Mouse (Mus musculus): ENCODE results near the gene Akap12.
A peak's percentile ranks its signal among the peaks of the same experiment; 100 is the strongest.

Gene Akap12

DNA sequence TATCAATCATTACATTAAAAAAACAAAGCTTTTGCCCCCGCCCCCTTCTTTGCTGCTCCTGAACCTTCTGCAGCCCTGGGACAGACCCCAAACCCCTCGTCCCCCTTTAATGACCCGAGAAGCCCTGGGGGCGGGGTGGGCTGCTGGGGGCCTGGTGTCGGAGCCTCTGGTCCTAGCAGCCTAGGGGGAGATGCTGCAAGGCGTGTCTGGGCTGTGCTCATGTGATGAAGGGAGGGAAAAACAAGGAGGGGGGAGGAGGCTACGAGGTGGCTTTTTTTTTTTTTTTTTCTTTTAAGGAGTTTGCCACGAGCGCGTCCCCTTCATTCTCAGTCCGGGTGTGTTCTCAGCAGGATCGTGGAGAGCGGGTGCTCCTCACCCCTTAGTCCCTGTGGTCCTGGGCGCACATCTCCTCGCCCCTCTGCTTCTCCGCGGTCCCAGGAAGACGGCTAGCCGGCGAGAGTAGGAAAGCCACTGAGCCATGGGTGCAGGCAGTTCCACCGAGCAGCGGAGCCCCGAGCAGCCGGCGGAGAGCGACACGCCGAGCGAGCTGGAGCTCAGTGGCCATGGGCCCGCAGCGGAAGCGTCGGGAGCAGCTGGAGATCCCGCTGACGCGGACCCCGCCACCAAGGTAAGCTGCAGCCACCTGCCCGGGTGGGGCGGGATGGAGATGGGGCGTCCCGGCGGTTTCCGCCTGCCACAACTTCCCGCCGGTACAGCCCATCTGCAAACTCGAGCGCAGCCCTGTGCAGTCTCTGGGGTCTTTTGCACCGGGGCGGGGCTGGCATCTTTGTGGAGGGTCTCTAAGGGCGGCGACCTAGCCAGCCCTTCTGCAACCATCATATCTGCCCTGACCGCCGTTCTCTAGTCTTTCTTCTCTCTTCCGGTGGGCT, at the start of gene Akap12:
Akap12 (plus strand) TSS at position 340 of the 890 bp plus-strand sequence.
- Histone ChIP-seq H3K36me3 (ENCODE audit: control insufficient read depth, insufficient read depth, low read length, poor library complexity, severe bottlenecking) (0 out of 2 replicates have a peak, but pooled peaks cover 1% of the 10 kb centered on the region), H3K27me3 (ENCODE audit: control insufficient read depth, insufficient read depth, low read length, poor library complexity, severe bottlenecking) (no peaks in the 10 kb centered on the region)
- DNase-seq (ENCODE audit: low read depth, low spot score): peak; percentile 50

DNA sequence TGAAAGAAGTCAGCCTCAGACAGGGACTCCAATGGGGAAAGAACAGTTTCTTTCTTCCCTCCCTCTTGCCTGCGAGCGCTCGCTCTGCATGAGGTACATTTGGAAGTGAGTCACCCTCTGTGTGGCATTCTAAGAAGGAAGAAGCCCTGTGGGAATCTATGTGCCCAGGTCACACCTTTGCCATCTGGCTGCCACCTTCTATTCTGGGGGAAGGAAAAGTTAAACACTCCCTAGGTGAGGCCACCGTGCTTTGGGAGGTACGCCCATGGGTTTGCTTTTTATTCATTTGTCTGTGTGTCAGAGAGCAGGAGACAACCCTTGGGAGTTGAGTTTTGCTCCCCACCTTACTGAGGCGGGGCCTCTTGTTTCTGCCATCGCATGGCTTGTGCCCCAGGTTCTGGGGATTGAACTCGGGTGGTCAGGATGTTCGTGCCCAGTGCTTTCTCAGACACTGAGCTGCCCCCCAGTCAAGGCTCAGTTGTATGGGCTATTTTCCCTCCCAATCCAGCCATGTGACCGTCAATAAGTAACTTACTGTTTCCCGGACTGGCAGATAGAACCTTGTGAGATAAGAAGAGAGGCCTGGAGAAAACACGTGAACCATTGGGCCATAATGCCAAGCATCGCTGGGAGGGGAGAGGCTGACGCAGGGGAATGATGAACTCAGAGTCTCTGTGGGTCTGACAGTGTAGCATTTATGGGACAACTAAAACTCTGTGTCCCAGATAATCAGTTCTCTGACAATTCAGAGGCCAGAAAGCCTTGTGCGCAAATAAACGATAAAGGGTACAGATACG, 35.4 kb upstream of the Akap12 start:
- no peak for DNase-seq (ENCODE audit: low read depth, low spot score)
- H3K27me3 ChIP-seq (ENCODE audit: control insufficient read depth, insufficient read depth, low read length, poor library complexity, severe bottlenecking): no peaks in the 10 kb centered on the region
- H3K36me3 ChIP-seq (ENCODE audit: control insufficient read depth, insufficient read depth, low read length, poor library complexity, severe bottlenecking): no peaks in the 10 kb centered on the region

DNA sequence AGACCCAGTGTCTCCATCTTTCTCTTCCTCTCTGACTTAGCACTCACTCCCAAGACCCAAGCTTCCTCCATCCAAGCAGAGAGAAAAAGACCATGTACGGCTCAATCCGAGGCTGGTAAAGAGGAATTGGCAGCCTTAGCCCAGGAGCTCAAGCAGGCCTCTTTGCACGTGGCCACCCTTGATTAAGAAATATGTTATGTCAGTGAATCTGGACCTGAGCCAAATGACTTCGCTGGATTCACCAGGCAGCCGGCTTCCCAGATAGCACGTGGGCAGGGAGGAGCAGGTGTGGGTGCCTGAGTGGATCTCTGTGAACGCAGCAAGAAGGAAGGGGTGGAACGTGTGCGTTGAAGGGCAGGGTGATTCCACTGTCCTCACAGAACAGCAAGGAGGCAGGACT, 33.1 kb upstream of the Akap12 start:
- DNase-seq (ENCODE audit: low read depth, low spot score): no peak
- no peaks in the 10 kb centered on the region for H3K36me3 ChIP-seq (ENCODE audit: control insufficient read depth, insufficient read depth, low read length, poor library complexity, severe bottlenecking)
- H3K27me3 ChIP-seq (ENCODE audit: control insufficient read depth, insufficient read depth, low read length, poor library complexity, severe bottlenecking): no peaks in the 10 kb centered on the region

DNA sequence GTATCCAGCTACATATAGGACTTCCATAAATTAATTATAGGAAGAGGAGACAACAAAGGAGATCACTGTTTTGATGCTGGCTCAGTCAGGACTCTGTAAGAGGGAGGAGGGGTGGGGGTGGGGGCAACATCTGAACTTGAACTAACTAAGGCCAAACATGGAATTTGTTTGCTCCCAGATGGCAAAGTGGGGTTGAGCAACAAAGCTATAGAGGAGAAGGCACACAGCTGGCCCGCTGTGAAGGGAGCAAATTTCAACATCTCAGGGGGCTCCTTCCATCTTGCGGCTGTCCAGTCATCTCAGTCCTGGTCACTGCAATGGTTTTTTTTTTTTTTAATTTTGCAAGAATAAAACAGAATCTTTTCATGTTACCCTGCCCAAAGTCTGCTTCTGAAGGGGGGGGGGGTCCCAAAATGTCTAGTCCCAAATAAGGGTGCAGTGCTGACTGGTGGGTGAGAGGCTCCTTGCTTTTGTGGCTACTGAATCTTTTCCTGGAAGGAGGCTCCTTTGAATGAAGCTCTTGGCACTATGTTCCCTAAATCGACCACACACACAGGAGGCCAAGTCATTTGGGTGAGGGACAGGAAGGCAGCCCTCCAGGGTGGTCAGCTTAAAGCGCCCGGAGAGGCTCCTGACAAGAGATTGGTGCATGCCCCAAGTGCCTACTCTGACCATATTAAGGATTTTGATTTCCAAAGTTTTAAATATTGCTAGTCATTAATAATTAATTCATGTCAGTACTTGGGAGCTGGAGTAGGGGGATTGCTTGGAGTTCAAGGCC, 26.2 kb upstream of the Akap12 start:
- no peaks in the 10 kb centered on the region for H3K36me3 ChIP-seq (ENCODE audit: control insufficient read depth, insufficient read depth, low read length, poor library complexity, severe bottlenecking)
- DNase-seq (ENCODE audit: low read depth, low spot score): no peak
- H3K27me3 ChIP-seq (ENCODE audit: control insufficient read depth, insufficient read depth, low read length, poor library complexity, severe bottlenecking): no peaks in the 10 kb centered on the region

DNA sequence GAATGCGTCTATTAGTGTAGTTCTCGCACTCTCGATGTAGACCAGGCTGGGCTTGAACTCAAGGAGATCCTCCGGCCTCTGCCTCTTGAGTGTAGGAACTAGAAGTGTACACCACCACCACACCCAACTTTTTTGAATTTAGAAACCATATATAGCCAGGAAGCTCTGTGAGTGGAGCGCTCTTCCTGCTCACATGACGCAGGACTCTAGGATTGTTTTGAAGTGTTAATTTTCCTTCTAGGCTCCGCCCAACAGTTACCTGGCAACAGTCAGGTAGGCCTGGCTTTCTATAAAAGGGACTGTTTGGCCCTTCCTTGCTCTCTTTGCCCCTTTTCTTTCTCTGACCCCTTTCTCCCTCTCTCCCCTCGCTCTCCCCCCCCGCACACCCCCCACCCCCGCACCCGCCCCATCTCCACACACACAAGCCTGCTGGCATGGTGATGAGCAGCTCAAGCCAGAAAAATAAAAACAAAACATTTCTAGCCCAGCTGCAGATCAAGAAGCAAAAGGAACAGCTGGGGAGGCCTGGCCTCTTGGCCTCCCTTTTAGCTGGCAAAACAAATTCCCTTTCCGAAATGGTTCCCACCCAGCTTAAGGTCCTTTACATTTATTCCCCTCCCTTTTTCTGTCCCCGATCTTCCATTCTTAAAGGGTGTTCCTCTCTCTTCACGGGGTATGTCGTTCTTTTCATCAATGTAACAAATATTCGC, 22.4 kb upstream of the Akap12 start:
- DNase-seq (ENCODE audit: low read depth, low spot score): no peak
- H3K36me3 ChIP-seq (ENCODE audit: control insufficient read depth, insufficient read depth, low read length, poor library complexity, severe bottlenecking): no peaks in the 10 kb centered on the region
- H3K27me3 ChIP-seq (ENCODE audit: control insufficient read depth, insufficient read depth, low read length, poor library complexity, severe bottlenecking): no peaks in the 10 kb centered on the region

DNA sequence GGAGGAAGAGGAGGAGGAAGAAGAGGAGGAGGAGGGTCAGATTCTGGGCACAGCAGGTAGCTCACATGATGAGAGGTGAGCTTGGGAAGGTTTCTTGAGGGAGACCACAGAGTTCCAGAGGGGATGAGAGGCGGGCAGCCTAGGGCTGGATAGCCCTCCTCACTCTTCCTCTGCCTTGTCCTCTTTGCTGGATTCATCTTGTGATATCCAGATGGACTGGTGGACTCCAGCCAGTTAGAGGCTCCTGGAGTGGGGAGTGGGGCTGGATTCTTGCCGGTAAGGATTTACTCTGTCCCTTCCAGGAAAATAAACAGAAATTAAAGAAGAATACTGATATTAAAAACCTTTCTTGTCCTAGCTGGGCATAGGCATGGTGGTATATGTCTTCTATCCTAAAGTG, 20.4 kb upstream of the Akap12 start:
- H3K27me3 ChIP-seq (ENCODE audit: control insufficient read depth, insufficient read depth, low read length, poor library complexity, severe bottlenecking): no peaks in the 10 kb centered on the region
- no peak for DNase-seq (ENCODE audit: low read depth, low spot score)
- no peaks in the 10 kb centered on the region for H3K36me3 ChIP-seq (ENCODE audit: control insufficient read depth, insufficient read depth, low read length, poor library complexity, severe bottlenecking)

DNA sequence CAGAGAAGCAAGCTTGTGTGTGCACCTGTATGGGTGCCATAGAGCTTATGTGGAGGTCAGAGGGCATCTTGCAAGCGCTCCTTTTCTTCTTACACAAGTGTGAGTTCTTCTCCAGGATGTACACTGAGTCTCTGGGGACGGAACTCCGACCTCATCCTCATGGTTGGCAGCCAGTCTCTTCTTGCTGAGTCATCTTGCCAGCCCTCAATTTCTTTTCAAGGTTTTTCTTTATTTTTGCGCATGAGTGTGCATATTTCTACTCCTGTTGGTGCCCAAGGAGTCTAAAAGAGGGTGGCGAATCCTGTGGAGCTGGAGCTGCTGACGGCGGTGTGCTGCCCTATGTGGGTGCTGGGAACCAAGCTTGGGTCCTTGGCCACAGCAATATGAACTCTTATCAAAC, 19.8 kb upstream of the Akap12 start:
- Histone ChIP-seq H3K36me3 (ENCODE audit: control insufficient read depth, insufficient read depth, low read length, poor library complexity, severe bottlenecking) (no peaks in the 10 kb centered on the region), H3K27me3 (ENCODE audit: control insufficient read depth, insufficient read depth, low read length, poor library complexity, severe bottlenecking) (no peaks in the 10 kb centered on the region)
- DNase-seq (ENCODE audit: low read depth, low spot score): no peak

DNA sequence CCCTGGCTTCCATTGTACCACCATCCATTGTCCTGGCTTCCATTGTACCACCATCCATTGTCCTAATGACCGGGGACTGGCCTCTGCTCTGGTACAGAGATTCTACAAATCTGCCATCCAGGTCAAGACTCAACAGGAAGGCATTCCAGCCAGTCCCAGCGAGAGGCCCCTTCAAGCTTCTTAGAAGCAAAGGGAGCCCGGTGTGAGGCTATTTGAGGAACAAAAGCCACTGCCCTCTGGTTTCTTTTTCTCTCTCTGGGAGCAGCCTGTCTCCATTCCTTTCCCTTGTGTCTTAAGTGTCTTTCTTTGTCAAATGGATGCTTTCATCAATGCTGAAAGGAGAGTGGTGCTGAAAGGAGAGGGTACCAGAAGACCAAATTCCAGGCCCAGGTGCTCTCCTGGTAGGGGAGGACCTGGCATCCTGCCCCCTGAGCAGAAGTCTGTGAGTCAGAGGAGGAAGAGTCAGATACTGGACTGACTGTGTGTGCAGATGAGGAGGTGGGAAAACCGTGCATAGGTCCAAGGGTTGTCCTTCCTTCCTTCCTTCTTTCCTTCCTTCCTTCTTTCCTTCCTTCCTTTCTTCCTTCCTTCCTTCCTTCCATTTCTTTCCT, 16.8 kb upstream of the Akap12 start:
- no peaks in the 10 kb centered on the region for H3K27me3 ChIP-seq (ENCODE audit: control insufficient read depth, insufficient read depth, low read length, poor library complexity, severe bottlenecking)
- no peaks in the 10 kb centered on the region for H3K36me3 ChIP-seq (ENCODE audit: control insufficient read depth, insufficient read depth, low read length, poor library complexity, severe bottlenecking)
- no peak for DNase-seq (ENCODE audit: low read depth, low spot score)

DNA sequence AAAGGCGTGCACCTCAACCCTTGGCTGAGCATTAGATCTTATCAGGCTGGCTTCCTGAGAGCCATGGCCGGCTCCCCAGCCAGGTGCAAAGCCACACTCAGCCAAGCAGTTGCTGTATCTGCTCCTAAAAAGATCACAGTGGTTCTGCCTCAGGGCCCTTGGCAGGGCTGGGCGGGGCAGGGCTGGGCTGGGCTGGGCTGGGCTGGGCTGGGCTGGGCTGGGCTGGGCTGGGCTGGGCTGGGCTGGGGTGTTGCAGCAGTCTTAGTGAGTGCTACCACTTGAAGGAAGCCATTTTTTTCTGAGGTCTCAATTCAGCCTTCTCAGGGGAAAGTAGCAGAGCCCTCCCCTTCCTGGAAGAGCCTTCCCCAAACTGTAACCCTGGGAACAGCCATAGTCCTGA, 15.5 kb upstream of the Akap12 start:
- no peaks in the 10 kb centered on the region for H3K36me3 ChIP-seq (ENCODE audit: control insufficient read depth, insufficient read depth, low read length, poor library complexity, severe bottlenecking)
- peak; percentile 24 for DNase-seq (ENCODE audit: low read depth, low spot score)
- no peaks in the 10 kb centered on the region for H3K27me3 ChIP-seq (ENCODE audit: control insufficient read depth, insufficient read depth, low read length, poor library complexity, severe bottlenecking)

DNA sequence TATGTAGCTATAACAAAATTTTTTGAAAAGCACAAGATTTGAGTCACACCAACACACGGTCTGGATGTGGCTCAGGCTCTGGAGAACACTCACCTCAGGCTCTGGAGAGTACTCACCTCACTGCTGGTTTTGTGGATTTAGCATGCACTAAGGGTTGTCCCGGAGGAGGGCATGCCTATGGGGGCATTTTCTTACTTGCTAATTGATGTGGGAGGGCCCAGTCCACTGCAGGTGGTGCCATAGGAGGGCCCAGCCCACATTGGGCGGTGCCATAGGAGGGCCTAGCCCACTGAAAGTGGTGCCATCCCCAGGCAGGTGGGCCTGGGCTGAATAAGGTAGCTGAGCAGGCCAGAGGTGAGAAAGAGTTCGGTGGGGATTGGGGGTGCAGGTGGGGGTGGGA, 12.6 kb upstream of the Akap12 start:
- H3K27me3 ChIP-seq (ENCODE audit: control insufficient read depth, insufficient read depth, low read length, poor library complexity, severe bottlenecking): no peaks in the 10 kb centered on the region
- DNase-seq (ENCODE audit: low read depth, low spot score): no peak
- no peaks in the 10 kb centered on the region for H3K36me3 ChIP-seq (ENCODE audit: control insufficient read depth, insufficient read depth, low read length, poor library complexity, severe bottlenecking)

DNA sequence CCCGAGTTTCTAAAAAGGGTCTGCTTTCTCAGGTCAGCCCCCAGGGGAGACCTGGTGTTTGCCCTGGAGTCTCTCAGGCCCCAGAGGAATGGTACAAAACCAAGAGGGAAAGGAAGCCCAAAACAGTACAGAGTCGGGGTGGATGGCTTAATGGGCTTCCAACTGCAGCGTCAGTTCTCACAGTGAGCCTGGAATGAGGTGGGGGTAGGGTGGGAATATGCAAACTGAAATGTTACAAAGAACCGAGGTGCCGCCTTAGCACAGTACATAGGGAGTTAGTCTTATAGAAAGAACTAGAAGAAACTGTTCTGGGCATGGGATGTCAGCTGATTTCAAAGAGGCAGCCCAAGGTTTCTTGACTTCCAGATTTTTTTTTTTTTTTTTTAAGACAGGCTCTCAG, 11.7 kb upstream of the Akap12 start:
- Histone ChIP-seq H3K27me3 (ENCODE audit: control insufficient read depth, insufficient read depth, low read length, poor library complexity, severe bottlenecking) (no peaks in the 10 kb centered on the region), H3K36me3 (ENCODE audit: control insufficient read depth, insufficient read depth, low read length, poor library complexity, severe bottlenecking) (no peaks in the 10 kb centered on the region)
- no peak for DNase-seq (ENCODE audit: low read depth, low spot score)

DNA sequence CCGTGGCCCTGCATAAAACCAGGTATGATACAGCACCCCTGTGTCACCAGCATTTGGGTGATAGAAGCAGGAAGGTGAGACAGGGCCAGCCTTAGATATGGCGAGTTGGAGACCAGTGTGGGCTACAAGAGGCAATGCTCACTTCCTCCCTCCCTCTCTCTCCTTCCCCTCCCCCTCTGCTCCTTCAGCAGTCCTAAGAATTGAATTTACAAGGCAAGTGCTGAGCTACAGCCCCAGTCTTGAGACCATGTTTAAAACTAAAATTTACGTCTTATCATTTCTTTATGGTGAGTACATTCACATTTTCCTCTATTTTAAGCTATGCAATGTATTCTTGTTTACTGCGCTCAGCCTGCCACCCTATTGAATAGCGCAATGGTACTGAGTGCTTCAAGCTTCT, 5.3 kb upstream of the Akap12 start:
- H3K27me3 ChIP-seq (ENCODE audit: control insufficient read depth, insufficient read depth, low read length, poor library complexity, severe bottlenecking): no peaks in the 10 kb centered on the region
- peak; percentile 26 for DNase-seq (ENCODE audit: low read depth, low spot score)
- H3K36me3 ChIP-seq (ENCODE audit: control insufficient read depth, insufficient read depth, low read length, poor library complexity, severe bottlenecking): no peaks in the 10 kb centered on the region

DNA sequence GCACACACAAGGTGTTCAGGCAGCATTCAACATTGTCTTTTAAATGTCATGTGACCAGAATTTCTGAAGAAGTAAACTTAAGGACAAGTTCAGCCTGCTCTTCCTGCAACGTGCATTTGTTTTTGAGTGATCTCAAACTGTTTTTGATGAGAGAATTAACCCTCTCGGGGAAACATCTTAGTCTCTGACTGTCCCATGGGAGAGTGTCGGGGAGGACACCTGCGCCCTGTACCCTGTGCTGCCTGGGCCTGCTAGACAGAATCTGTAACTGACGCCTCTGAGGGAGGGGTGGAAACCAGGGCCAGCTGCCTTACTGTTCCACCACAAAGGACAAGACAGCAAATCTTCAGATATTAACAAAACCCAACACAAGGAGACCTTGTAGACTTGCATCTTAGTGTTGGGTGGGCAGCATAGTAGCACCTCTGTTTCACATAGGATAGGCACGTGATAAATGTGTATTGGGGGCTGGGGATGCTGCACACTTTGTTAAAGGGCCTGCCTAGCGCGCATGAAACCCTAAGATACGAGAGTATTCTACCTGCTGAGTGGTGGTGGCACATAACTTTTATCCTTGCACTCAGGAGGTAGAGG, 4.7 kb upstream of the Akap12 start:
- Histone ChIP-seq H3K27me3 (ENCODE audit: control insufficient read depth, insufficient read depth, low read length, poor library complexity, severe bottlenecking) (no peaks in the 10 kb centered on the region), H3K36me3 (ENCODE audit: control insufficient read depth, insufficient read depth, low read length, poor library complexity, severe bottlenecking) (no peaks in the 10 kb centered on the region)
- peak; percentile 40 for DNase-seq (ENCODE audit: low read depth, low spot score)

DNA sequence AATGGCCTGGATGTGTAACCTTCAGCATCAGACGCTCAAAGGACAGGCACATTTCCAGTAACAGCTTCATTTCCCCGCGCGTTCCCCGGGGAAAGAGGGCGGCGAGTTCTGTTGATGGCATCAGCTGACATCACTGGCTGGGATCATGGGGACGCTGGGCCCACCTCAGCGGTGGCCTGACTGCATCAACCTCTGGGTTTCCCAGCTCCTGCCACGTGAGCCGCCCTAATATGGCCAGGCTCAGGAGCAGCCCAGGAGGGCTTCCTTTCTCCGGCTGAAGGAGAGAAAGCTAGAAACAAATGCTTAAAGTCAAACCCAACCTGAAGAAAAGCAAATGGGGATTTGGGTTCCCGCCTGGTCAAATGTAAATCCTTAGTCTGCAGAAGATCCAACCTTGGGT, 539 bp upstream of the Akap12 start:
- Histone ChIP-seq H3K36me3 (ENCODE audit: control insufficient read depth, insufficient read depth, low read length, poor library complexity, severe bottlenecking) (no peaks in the 10 kb centered on the region), H3K27me3 (ENCODE audit: control insufficient read depth, insufficient read depth, low read length, poor library complexity, severe bottlenecking) (no peaks in the 10 kb centered on the region)
- DNase-seq (ENCODE audit: low read depth, low spot score): no peak
